Mouse (Mus musculus): ENCODE measurements at regions not wholly inside any gene's neighbourhood (a gene's known extent, or its start where the extent isn't known, plus 50 kb on each side); places are given as distances from the start of the nearest gene placed in this dataset.

- no peak for TF ChIP-seq CTCF (IDR thresholded peaks at IDR 0.05; ENCODE audit: control insufficient read depth, insufficient read depth, low read length)
- no peak for TF ChIP-seq POLR2A (IDR thresholded peaks at IDR 0.05; ENCODE audit: borderline replicate concordance, control insufficient read depth, low read depth, low read length)
These were observed 351.8 kb upstream of the Camk1g start for GRCm38 (mm10) chr1:193721850-193722249.
